Mouse (Mus musculus): ENCODE data around the gene Htr3b.
"Not testable (repeated sequence)": the region's sequence is repeated elsewhere in the genome, so short reads cannot be mapped to it uniquely, and the experiment has no call there.

The Htr3b gene

GRCm38 (mm10) chr9:48964587-48965040 lies at the start of gene Htr3b:
Gene Htr3b, minus strand, starts transcription at chr9:48964990.
- DNase-seq (ENCODE audit: low read depth, low spot score) = no peak

- no peak for DNase-seq (ENCODE audit: low read depth, low spot score)
Observed at GRCm38 (mm10) chr9:48999256-48999655, 34.5 kb upstream of the Htr3b start.

- no peak for DNase-seq (ENCODE audit: low read depth, low spot score)
Observed at GRCm38 (mm10) chr9:48995735-48996134, 30.9 kb upstream of the Htr3b start.

GRCm38 (mm10) chr9:48994779-48995178 lies 30.0 kb upstream of the Htr3b start:
- no peak for DNase-seq (ENCODE audit: low read depth, low spot score)

GRCm38 (mm10) chr9:48991671-48992070 lies 26.9 kb upstream of the Htr3b start:
- no peak for DNase-seq (ENCODE audit: low read depth, low spot score)

- no peak for DNase-seq (ENCODE audit: low read depth, low spot score)
Observed at GRCm38 (mm10) chr9:48987201-48988101, 22.7 kb upstream of the Htr3b start.

GRCm38 (mm10) chr9:48986616-48987141 lies 21.9 kb upstream of the Htr3b start:
- DNase-seq (ENCODE audit: low read depth, low spot score) = no peak

GRCm38 (mm10) chr9:48985708-48986088 lies 20.9 kb upstream of the Htr3b start:
- no peak for DNase-seq (ENCODE audit: low read depth, low spot score)

- DNase-seq (ENCODE audit: low read depth, low spot score) = peak; percentile 96
Observed at GRCm38 (mm10) chr9:48984845-48985707, 20.3 kb upstream of the Htr3b start, which contains the start of gene Usp28. Gene Usp28, plus strand, starts transcription at chr9:48985375.

GRCm38 (mm10) chr9:48984320-48984844 lies 19.6 kb upstream of the Htr3b start:
- DNase-seq (ENCODE audit: low read depth, low spot score) = no peak

- not testable (repeated sequence) for DNase-seq (ENCODE audit: low read depth, low spot score)
Observed at GRCm38 (mm10) chr9:48983801-48984200, 19.0 kb upstream of the Htr3b start.

- no peak for DNase-seq (ENCODE audit: low read depth, low spot score)
Observed at GRCm38 (mm10) chr9:48981827-48982226, 17.0 kb upstream of the Htr3b start.

GRCm38 (mm10) chr9:48980781-48981180 lies 16.0 kb upstream of the Htr3b start:
- no peak for DNase-seq (ENCODE audit: low read depth, low spot score)

- DNase-seq (ENCODE audit: low read depth, low spot score) = no peak
Observed at GRCm38 (mm10) chr9:48980371-48980770, 15.6 kb upstream of the Htr3b start.

GRCm38 (mm10) chr9:48976661-48977355 lies 12.0 kb upstream of the Htr3b start:
- DNase-seq (ENCODE audit: low read depth, low spot score) = no peak

GRCm38 (mm10) chr9:48972494-48972893 lies 7.7 kb upstream of the Htr3b start:
- peak; percentile 33 for DNase-seq (ENCODE audit: low read depth, low spot score)

GRCm38 (mm10) chr9:48962131-48962530 lies 2.7 kb downstream of the Htr3b start:
- no peak for DNase-seq (ENCODE audit: low read depth, low spot score)

- DNase-seq (ENCODE audit: low read depth, low spot score) = no peak
Observed at GRCm38 (mm10) chr9:48961314-48961713, 3.5 kb downstream of the Htr3b start.

GRCm38 (mm10) chr9:48947565-48947964 lies 17.2 kb downstream of the Htr3b start:
- DNase-seq (ENCODE audit: low read depth, low spot score) = no peak

- DNase-seq (ENCODE audit: low read depth, low spot score) = no peak
Observed at GRCm38 (mm10) chr9:48942349-48942748, 22.4 kb downstream of the Htr3b start.

- DNase-seq (ENCODE audit: low read depth, low spot score) = no peak
Observed at GRCm38 (mm10) chr9:48929436-48929835, 35.4 kb downstream of the Htr3b start.
